ENCODE assay signal across 8 mouse cellular contexts in the genomic region with DNA sequence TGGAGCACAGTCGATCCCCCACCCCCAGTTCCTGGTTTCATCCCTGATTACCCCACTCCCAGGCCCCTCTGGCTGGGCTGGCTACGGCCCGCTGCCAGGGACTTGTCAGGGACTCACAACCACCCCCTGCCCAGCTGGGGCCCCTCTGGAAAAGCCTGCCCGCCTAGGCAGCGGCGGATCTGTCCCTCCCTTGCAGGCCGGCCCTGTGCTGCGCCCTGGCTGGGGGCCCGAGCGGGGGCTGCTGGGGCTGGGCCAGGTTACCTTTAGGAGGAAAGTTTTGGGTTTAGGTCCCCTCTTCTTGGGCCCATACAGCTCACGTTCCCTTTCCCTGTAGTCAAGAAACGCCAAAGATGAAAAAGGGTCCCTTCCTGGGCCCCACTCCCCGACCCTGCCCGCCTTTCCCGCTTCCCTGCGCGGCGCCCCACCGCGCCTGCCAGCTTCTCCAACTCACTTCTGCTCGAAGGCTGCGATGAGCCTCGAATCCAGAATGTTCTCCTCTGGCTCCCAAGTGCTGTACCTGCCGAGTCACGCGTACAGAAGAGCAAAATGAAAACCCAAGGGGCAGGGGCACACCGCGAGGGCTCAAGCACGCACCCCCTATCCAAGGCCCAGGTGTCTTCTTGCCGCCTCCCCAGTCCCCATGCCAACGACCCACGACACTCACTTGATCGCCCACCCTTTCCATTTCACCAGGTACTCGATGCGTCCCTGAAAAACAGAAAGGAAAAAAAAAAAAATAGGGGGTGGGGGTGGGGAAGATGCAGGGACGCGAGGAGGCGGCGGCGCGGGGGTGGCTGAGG. TPM values are rescaled to one million over a fixed set of nuclear protein-coding genes. Genes with fewer than 3 reads are reported as not detected.
DNase-seq lines count a peak whose midpoint lies in the region; ATAC-seq lines count a peak whose summit lies in the region.

No protein-coding gene starts in this region.

- peaks cover 41% of the 10 kb centered on the region for H3K4me1 ChIP-seq in kidney, embryonic 14.5 days (ENCODE audit: control insufficient read depth, insufficient read depth, low read length)
- H3K4me1 ChIP-seq in hindbrain, embryonic 10.5 days (replicated peaks): peaks cover 66% of the 10 kb centered on the region
- peaks cover 57% of the 10 kb centered on the region for H3K4me1 ChIP-seq in limb, embryonic 15.5 days

- peak overlapping the region; percentile 82 for H3K4me2 ChIP-seq in kidney, embryonic 14.5 days (replicated peaks; ENCODE audit: low read depth, low read length)
- peak overlapping the region; percentile 74 for H3K4me2 ChIP-seq in limb, embryonic 15.5 days

- peak overlapping the region; percentile 86 for H3K9ac ChIP-seq in kidney, embryonic 14.5 days (ENCODE audit: low read depth, low read length)
- peak overlapping the region; percentile 82 for H3K9ac ChIP-seq in limb, embryonic 15.5 days

- H3K27ac ChIP-seq in kidney, embryonic 14.5 days (ENCODE audit: low read depth, low read length): peak overlapping the region; percentile 92
- peak overlapping the region; percentile 97 for H3K27ac ChIP-seq in hindbrain, embryonic 10.5 days
- H3K27ac ChIP-seq in limb, embryonic 15.5 days: peak overlapping the region; percentile 97

- H3K36me3 ChIP-seq in kidney, embryonic 14.5 days (ENCODE audit: control insufficient read depth, insufficient read depth, low read length): peaks cover 14% of the 10 kb centered on the region
- peaks cover 14% of the 10 kb centered on the region for H3K36me3 ChIP-seq in hindbrain, embryonic 10.5 days
- H3K36me3 ChIP-seq in limb, embryonic 15.5 days: peaks cover 18% of the 10 kb centered on the region

- no peak for DNase-seq in kidney, adult 11 months
- DNase-seq in Muller cell, postnatal 12 days (ENCODE audit: inconsistent ontology term): peak; percentile 43
- DNase-seq in embryo, embryonic 9.5 days (ENCODE audit: extremely low spot score): peak; percentile 37
- peak; percentile 36 for DNase-seq in hindbrain, embryonic 10.5 days (ENCODE audit: low spot score)
- peak; percentile 45 for DNase-seq in naive thymus-derived CD4-positive, alpha-beta T cell, adult 2 months (ENCODE audit: low read depth)

- no peaks in the 10 kb centered on the region for H3K9me3 ChIP-seq in kidney, embryonic 14.5 days (ENCODE audit: control insufficient read depth, low read length)
- H3K9me3 ChIP-seq in hindbrain, embryonic 10.5 days: no peaks in the 10 kb centered on the region
- H3K9me3 ChIP-seq in limb, embryonic 15.5 days: no peaks in the 10 kb centered on the region

- no peak for ATAC-seq in kidney, embryonic 14.5 days (ENCODE audit: low FRiP score, low TSS enrichment)
- ATAC-seq in limb, embryonic 15.5 days (ENCODE audit: insufficient number of reproducible peaks, low FRiP score, low TSS enrichment, low read depth): 0 out of 2 replicates have a peak, but pooled peaks have one; percentile 45
- ATAC-seq in megakaryocyte progenitor cell, adult 5-6 weeks (replicated peaks; ENCODE audit: poor library complexity): no peak

- no peaks in the 10 kb centered on the region for H3K27me3 ChIP-seq in kidney, embryonic 14.5 days (ENCODE audit: control insufficient read depth, insufficient read depth, low read length)
- no peaks in the 10 kb centered on the region for H3K27me3 ChIP-seq in hindbrain, embryonic 10.5 days (ENCODE audit: insufficient read depth, poor library complexity, severe bottlenecking)
- H3K27me3 ChIP-seq in limb, embryonic 15.5 days: no peaks in the 10 kb centered on the region

- peak overlapping the region; percentile 86 for H3K4me3 ChIP-seq in kidney, embryonic 14.5 days (ENCODE audit: low read length)
- H3K4me3 ChIP-seq in hindbrain, embryonic 10.5 days: peak overlapping the region; percentile 86
- peak overlapping the region; percentile 77 for H3K4me3 ChIP-seq in limb, embryonic 15.5 days

- under 1% methylated on average over 41 of the region's 41 CpGs for WGBS in kidney, embryonic 14.5 days
- WGBS in hindbrain, embryonic 10.5 days: under 1% methylated on average over 41 of the region's 41 CpGs
- 0% methylated on average over 41 of the region's 41 CpGs for WGBS in limb, embryonic 15.5 days

RNA-seq across cellular contexts. Expression of a gene that starts 0.6 kb away (rescaled TPM):
- polyA plus RNA-seq in kidney, embryonic 14.5 days (2014; fragmentation: Nextera tagmentation; extraction: Ambion mirVana): 0.22 TPM in 1 of 2 replicates, not detected in the other
- 0.14 and 0.17 TPM in 2 replicates for polyA plus RNA-seq in hindbrain, embryonic 10.5 days (2016; fragmentation: Nextera tagmentation; extraction: Ambion mirVana)
- polyA plus RNA-seq in limb, embryonic 15.5 days (2015; fragmentation: Nextera tagmentation; extraction: Ambion mirVana): 0.32 TPM in 1 of 2 replicates, not detected in the other
- total RNA-seq in megakaryocyte progenitor cell, adult 5-6 weeks (2015): 0.51 TPM in 1 of 2 replicates, not detected in the other
- total RNA-seq in megakaryocyte progenitor cell, adult 5-6 weeks (2017): 0.34 TPM in 1 of 2 replicates, not detected in the other

RNA-seq across cellular contexts. Expression of a gene that starts 1.0 kb away (rescaled TPM):
- polyA plus RNA-seq in kidney, embryonic 14.5 days (2014; fragmentation: Nextera tagmentation; extraction: Ambion mirVana): 22.4 and 28.6 TPM in 2 replicates
- 20.7 and 26.1 TPM in 2 replicates for polyA plus RNA-seq in hindbrain, embryonic 10.5 days (2016; fragmentation: Nextera tagmentation; extraction: Ambion mirVana)
- polyA plus RNA-seq in limb, embryonic 15.5 days (2015; fragmentation: Nextera tagmentation; extraction: Ambion mirVana): 83.7 and 89.1 TPM in 2 replicates
- 5.9 and 6.1 TPM in 2 replicates for total RNA-seq in megakaryocyte progenitor cell, adult 5-6 weeks (2015)
- 7.5 and 11.5 TPM in 2 replicates for total RNA-seq in megakaryocyte progenitor cell, adult 5-6 weeks (2017)

RNA-seq across cellular contexts. Expression of a gene that starts 28.9 kb away (rescaled TPM):
- polyA plus RNA-seq in kidney, embryonic 14.5 days (2014; fragmentation: Nextera tagmentation; extraction: Ambion mirVana): 0.50 and 1.8 TPM in 2 replicates
- polyA plus RNA-seq in hindbrain, embryonic 10.5 days (2016; fragmentation: Nextera tagmentation; extraction: Ambion mirVana): 2.2 and 4.6 TPM in 2 replicates
- polyA plus RNA-seq in limb, embryonic 15.5 days (2015; fragmentation: Nextera tagmentation; extraction: Ambion mirVana): 5.4 and 6.5 TPM in 2 replicates
- 0.15 and 0.20 TPM in 2 replicates for total RNA-seq in megakaryocyte progenitor cell, adult 5-6 weeks (2015)
- 0.14 and 0.17 TPM in 2 replicates for total RNA-seq in megakaryocyte progenitor cell, adult 5-6 weeks (2017)

RNA-seq across cellular contexts. Expression of a gene that starts 55.8 kb away (rescaled TPM):
- polyA plus RNA-seq in kidney, embryonic 14.5 days (2014; fragmentation: Nextera tagmentation; extraction: Ambion mirVana): 60.1 and 61.6 TPM in 2 replicates
- polyA plus RNA-seq in hindbrain, embryonic 10.5 days (2016; fragmentation: Nextera tagmentation; extraction: Ambion mirVana): 68.0 and 83.0 TPM in 2 replicates
- 67.1 and 70.2 TPM in 2 replicates for polyA plus RNA-seq in limb, embryonic 15.5 days (2015; fragmentation: Nextera tagmentation; extraction: Ambion mirVana)
- 15.9 and 16.2 TPM in 2 replicates for total RNA-seq in megakaryocyte progenitor cell, adult 5-6 weeks (2015)
- total RNA-seq in megakaryocyte progenitor cell, adult 5-6 weeks (2017): 12.2 and 12.5 TPM in 2 replicates

RNA-seq across cellular contexts. Expression of a gene that starts 58.0 kb away (rescaled TPM):
- polyA plus RNA-seq in kidney, embryonic 14.5 days (2014; fragmentation: Nextera tagmentation; extraction: Ambion mirVana): 20.3 and 25.3 TPM in 2 replicates
- 6.9 and 9.0 TPM in 2 replicates for polyA plus RNA-seq in hindbrain, embryonic 10.5 days (2016; fragmentation: Nextera tagmentation; extraction: Ambion mirVana)
- polyA plus RNA-seq in limb, embryonic 15.5 days (2015; fragmentation: Nextera tagmentation; extraction: Ambion mirVana): 14.7 and 15.3 TPM in 2 replicates
- 167 and 177 TPM in 2 replicates for total RNA-seq in megakaryocyte progenitor cell, adult 5-6 weeks (2015)
- 159 and 166 TPM in 2 replicates for total RNA-seq in megakaryocyte progenitor cell, adult 5-6 weeks (2017)
